Mouse (Mus musculus) erythroblast, embryonic 14.5 days (primary cell): ENCODE measurements around the gene Slc15a1.

Experiments
- GATA1 ChIP-seq: IDR thresholded peaks from 2 replicates; pipeline ENCODE4 v1.6.1; 2012; ENCODE audit warnings: low read length, inconsistent platforms, mixed read lengths
- TAL1 ChIP-seq: IDR thresholded peaks from 3 replicates; pipeline ENCODE4 v1.6.1; 2012; ENCODE audit warnings: low read length, inconsistent platforms, mixed read lengths

DNA sequence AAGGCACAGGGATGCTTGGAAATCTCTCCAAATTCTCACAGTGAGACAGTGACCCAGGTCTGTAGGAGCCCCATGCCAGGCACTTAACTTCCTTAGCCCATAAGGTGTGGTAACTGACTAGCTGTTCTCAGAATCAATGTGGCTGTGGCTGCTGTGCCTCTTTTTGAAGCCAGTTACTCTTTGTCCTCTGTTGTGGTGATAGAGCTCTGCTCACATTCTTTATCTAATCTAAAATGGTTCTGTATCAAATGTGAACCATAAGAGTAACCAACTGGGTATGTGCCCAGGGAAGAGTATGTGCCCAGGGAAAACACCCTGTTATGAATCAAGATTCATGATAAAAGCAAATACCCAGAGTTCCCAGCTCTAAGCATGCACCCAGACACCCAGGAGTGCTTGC lies 48.7 kb upstream of the Slc15a1 start:
- no peak for TF ChIP-seq GATA1
- TF ChIP-seq TAL1 = no peak
